Mouse (Mus musculus): ENCODE results near the gene Prdm8. TPM values are rescaled to one million over a fixed set of nuclear protein-coding genes. Genes with fewer than 3 reads are reported as not detected.

The Prdm8 gene
- polyA plus RNA-seq, 1 experiment from 2014 or later: 3.8 TPM

GRCm38 (mm10) chr5:98189181-98190180 is 22.5 kb downstream of the Prdm8 start:
- no peak for ATAC-seq (ENCODE audit: low read depth)
- H3K4me3 ChIP-seq: 0 out of 2 replicates have a peak overlapping the region, but pooled peaks have one; percentile 0

GRCm38 (mm10) chr5:98192295-98192983 is 25.4 kb downstream of the Prdm8 start:
- no peak for ATAC-seq (ENCODE audit: low read depth)
- H3K36me3 ChIP-seq: no peaks in the 10 kb centered on the region
- no peaks in the 10 kb centered on the region for H3K9me3 ChIP-seq
- H3K27me3 ChIP-seq: peaks cover 67% of the 10 kb centered on the region
- H3K27ac ChIP-seq (replicated peaks): no peak overlapping the region
- no peak overlapping the region for H3K9ac ChIP-seq
- H3K4me2 ChIP-seq: no peak overlapping the region
- H3K4me3 ChIP-seq: no peak overlapping the region
- H3K4me1 ChIP-seq (replicated peaks): peaks cover 12% of the 10 kb centered on the region
- WGBS: 28% methylated on average over 4 of the region's 4 CpGs

More at GRCm38 (mm10) chr5:98189181-98190180, 22.5 kb downstream of the Prdm8 start:
- no peaks in the 10 kb centered on the region for H3K36me3 ChIP-seq
- H3K9me3 ChIP-seq: no peaks in the 10 kb centered on the region
- H3K4me1 ChIP-seq (replicated peaks): peaks cover 33% of the 10 kb centered on the region
- 1% methylated on average over 31 of the region's 31 CpGs for WGBS
- no peak overlapping the region; the same call in 1 of the 2 replicates for H3K9ac ChIP-seq
- H3K4me2 ChIP-seq: peak overlapping the region; percentile 30
- peaks cover 81% of the 10 kb centered on the region for H3K27me3 ChIP-seq
- no peak overlapping the region for H3K27ac ChIP-seq (replicated peaks)

GRCm38 (mm10) chr5:98194959-98195358 is 28.0 kb downstream of the Prdm8 start:
- ATAC-seq (ENCODE audit: low read depth): no peak
- peaks cover 47% of the 10 kb centered on the region for H3K27me3 ChIP-seq
- no peaks in the 10 kb centered on the region for H3K9me3 ChIP-seq
- no peaks in the 10 kb centered on the region for H3K36me3 ChIP-seq
- H3K4me2 ChIP-seq: no peak overlapping the region
- no peak overlapping the region for H3K27ac ChIP-seq (replicated peaks)
- no peaks in the 10 kb centered on the region for H3K4me1 ChIP-seq (replicated peaks)
- 91% methylated on average over 1 of the region's 1 CpGs for WGBS
- H3K4me3 ChIP-seq: no peak overlapping the region
- H3K9ac ChIP-seq: no peak overlapping the region

DNA sequence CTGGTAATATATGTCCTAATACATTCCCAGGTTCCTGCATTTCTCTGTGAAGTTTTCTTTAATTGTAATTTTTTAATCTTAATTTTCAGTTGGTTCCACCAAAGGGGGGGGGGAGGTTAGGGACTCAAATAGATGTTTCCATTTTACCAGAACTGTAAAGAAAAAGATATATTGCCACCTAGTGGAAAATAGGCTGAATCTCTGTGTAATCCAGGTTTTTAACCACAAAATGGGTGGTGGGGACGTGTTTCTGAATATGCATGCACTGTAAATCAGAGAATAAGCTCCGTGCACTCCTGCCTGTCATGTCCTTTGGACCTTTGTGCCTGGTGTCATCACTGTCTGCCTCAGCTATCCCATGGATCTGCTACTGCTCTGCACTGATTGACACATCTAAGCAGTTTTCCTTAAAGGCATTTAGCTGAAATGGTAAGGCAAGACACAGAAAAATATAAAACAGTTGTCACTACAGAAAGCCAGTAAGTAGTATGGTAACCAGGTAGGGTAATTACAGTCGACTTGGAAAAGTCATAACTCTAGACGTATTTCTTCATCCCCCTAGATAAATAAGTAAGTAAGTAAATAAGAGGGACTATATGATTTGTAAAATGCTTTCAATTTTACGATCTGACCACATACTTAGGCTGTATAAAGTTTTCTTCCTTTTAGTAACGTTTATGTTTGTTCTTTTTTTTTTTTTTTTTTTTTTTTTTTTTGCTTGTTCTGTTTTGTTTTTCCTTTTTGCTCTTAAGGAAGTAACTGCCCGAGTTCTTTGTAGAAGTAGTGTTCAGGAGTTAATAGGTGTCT is 31.6 kb downstream of the Prdm8 start:
- 56% methylated on average over 7 of the region's 7 CpGs for WGBS
- Histone ChIP-seq H3K27me3 (peaks cover 14% of the 10 kb centered on the region), H3K36me3 (no peaks in the 10 kb centered on the region), H3K4me1 (replicated peaks) (no peaks in the 10 kb centered on the region), H3K9ac (no peak overlapping the region), H3K4me3 (no peak overlapping the region), H3K27ac (replicated peaks) (no peak overlapping the region), H3K4me2 (no peak overlapping the region), H3K9me3 (no peaks in the 10 kb centered on the region)
- ATAC-seq (ENCODE audit: low read depth): no peak; the same call in 1 of the 2 replicates

- H3K4me2 ChIP-seq: no peak overlapping the region
- no peak for ATAC-seq (ENCODE audit: low read depth)
- H3K27ac ChIP-seq (replicated peaks): no peak overlapping the region
- 54% methylated on average over 7 of the region's 7 CpGs for WGBS
- no peak overlapping the region for H3K9ac ChIP-seq
- H3K27me3 ChIP-seq: peaks cover 8% of the 10 kb centered on the region
- H3K36me3 ChIP-seq: no peaks in the 10 kb centered on the region
- H3K9me3 ChIP-seq: no peaks in the 10 kb centered on the region
- H3K4me3 ChIP-seq: no peak overlapping the region
- H3K4me1 ChIP-seq (replicated peaks): no peaks in the 10 kb centered on the region
Observed at GRCm38 (mm10) chr5:98199219-98199552, 32.2 kb downstream of the Prdm8 start.

DNA sequence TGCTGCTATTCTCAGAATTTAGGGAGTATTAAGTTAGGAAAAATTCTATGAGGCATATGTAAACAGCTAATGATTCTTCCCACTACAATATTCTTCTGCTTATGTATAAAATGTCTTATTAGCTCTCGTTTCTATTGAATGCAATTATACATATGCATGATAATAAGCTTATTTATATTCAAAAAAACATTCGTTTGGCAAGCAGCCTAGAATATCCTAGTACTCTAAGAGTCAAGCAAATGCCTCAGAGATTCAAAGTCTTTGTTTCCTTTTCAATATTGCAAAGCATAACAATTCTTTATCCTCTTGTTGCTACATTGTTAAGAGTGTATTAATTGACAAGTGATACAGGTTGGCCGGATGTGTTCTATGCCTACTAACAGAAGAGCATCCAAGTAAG is 34.6 kb downstream of the Prdm8 start:
- H3K9me3 ChIP-seq: no peaks in the 10 kb centered on the region
- H3K36me3 ChIP-seq: no peaks in the 10 kb centered on the region
- H3K4me2 ChIP-seq: no peak overlapping the region
- H3K4me1 ChIP-seq (replicated peaks): no peaks in the 10 kb centered on the region
- peaks cover 5% of the 10 kb centered on the region for H3K27me3 ChIP-seq
- no peak overlapping the region for H3K9ac ChIP-seq
- WGBS: 69% methylated on average over 3 of the region's 3 CpGs
- H3K4me3 ChIP-seq: no peak overlapping the region
- no peak for ATAC-seq (ENCODE audit: low read depth)
- H3K27ac ChIP-seq (replicated peaks): no peak overlapping the region

GRCm38 (mm10) chr5:98202996-98203395 is 36.0 kb downstream of the Prdm8 start:
- no peaks in the 10 kb centered on the region for H3K9me3 ChIP-seq
- no peaks in the 10 kb centered on the region for H3K36me3 ChIP-seq
- H3K4me3 ChIP-seq: no peak overlapping the region
- no peak overlapping the region for H3K27ac ChIP-seq (replicated peaks)
- peaks cover 5% of the 10 kb centered on the region; the same call in 1 of the 2 replicates for H3K27me3 ChIP-seq
- 76% methylated on average over 4 of the region's 4 CpGs for WGBS
- H3K4me2 ChIP-seq: no peak overlapping the region
- no peak overlapping the region for H3K9ac ChIP-seq
- no peaks in the 10 kb centered on the region for H3K4me1 ChIP-seq (replicated peaks)
- no peak for ATAC-seq (ENCODE audit: low read depth)

DNA sequence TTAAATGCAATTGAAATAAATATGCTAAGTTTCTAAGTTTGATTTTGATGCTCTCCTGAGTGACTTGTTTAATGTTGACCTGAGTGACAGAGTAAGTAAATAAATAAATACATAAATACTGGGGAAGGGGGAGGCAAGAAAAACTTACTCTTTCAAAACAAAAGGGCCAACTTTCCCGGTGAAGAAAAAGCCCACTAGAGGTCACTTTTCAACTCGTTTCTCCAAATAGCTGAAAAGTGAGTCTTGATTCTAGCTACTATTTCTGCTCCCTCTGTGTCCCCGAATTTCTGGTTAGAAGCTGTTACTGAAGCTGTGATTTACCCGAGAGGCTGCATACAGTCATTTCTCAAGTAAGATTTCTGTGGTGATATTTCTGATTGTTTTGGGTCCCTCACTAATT is 45.5 kb downstream of the Prdm8 start:
- H3K4me1 ChIP-seq (replicated peaks): no peaks in the 10 kb centered on the region
- no peak overlapping the region for H3K4me3 ChIP-seq
- H3K27me3 ChIP-seq: no peaks in the 10 kb centered on the region
- no peak overlapping the region for H3K9ac ChIP-seq
- no peak for ATAC-seq (ENCODE audit: low read depth)
- H3K36me3 ChIP-seq: no peaks in the 10 kb centered on the region
- no peaks in the 10 kb centered on the region for H3K9me3 ChIP-seq
- 71% methylated on average over 4 of the region's 4 CpGs for WGBS
- H3K27ac ChIP-seq (replicated peaks): no peak overlapping the region
- no peak overlapping the region for H3K4me2 ChIP-seq

DNA sequence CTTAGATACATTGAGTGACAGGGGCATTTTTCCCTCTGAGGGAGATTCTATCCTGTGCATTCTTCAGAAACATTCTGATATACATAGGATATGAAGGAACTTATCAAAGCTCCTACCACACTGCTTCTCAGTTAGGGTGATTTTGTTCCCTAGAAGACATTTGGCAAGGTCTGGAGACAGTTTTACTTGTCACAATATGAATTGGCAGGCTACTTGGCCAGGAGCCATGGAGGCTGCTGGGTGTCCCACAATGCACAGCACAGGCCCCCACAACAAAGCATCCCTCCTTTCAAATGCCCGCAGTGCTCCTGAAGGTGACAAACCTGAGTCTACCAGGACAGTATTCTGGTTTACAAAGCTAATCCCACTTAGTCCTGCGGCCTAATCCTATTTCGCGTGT is 55.0 kb downstream of the Prdm8 start:
- Histone ChIP-seq H3K27me3 (no peaks in the 10 kb centered on the region), H3K9me3 (no peaks in the 10 kb centered on the region), H3K4me1 (replicated peaks) (no peaks in the 10 kb centered on the region), H3K9ac (no peak overlapping the region), H3K4me3 (no peak overlapping the region), H3K4me2 (no peak overlapping the region), H3K36me3 (no peaks in the 10 kb centered on the region), H3K27ac (replicated peaks) (no peak overlapping the region)
- no peak for ATAC-seq (ENCODE audit: low read depth)
- WGBS: 79% methylated on average over 4 of the region's 4 CpGs

DNA sequence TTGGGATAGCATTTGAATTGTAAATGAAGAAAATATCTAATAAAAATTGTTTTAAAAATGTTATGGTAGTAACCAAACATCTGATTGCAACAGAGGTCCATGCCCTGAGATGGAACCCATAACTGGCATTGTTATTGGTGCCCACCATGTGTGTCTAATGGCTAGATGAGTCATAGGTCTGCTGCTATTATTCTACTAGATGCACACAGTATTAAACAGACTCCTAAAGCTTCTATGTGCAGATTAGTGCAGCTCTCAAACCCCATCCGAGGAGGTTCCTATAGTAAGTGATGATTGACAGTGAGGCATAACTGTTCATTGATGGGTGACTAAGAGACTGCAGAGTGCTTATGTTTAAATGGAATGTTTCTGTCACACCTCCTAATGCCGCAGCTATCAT is 59.7 kb downstream of the Prdm8 start:
- no peaks in the 10 kb centered on the region for H3K4me1 ChIP-seq (replicated peaks)
- no peak for ATAC-seq (ENCODE audit: low read depth)
- no peaks in the 10 kb centered on the region; the same call in 1 of the 2 replicates for H3K27me3 ChIP-seq
- H3K9ac ChIP-seq: no peak overlapping the region
- H3K27ac ChIP-seq (replicated peaks): no peak overlapping the region
- H3K4me2 ChIP-seq: no peak overlapping the region
- no peaks in the 10 kb centered on the region for H3K36me3 ChIP-seq
- no peaks in the 10 kb centered on the region for H3K9me3 ChIP-seq
- 89% methylated on average over 2 of the region's 2 CpGs for WGBS
- no peak overlapping the region for H3K4me3 ChIP-seq

GRCm38 (mm10) chr5:98229456-98229855 is 62.5 kb downstream of the Prdm8 start:
- Histone ChIP-seq H3K4me2 (no peak overlapping the region), H3K27me3 (no peaks in the 10 kb centered on the region; the same call in 1 of the 2 replicates), H3K4me1 (replicated peaks) (no peaks in the 10 kb centered on the region), H3K4me3 (no peak overlapping the region), H3K9me3 (no peaks in the 10 kb centered on the region), H3K36me3 (no peaks in the 10 kb centered on the region), H3K9ac (no peak overlapping the region), H3K27ac (replicated peaks) (no peak overlapping the region)
- no peak for ATAC-seq (ENCODE audit: low read depth)
- WGBS: 80% methylated on average over 6 of the region's 6 CpGs

DNA sequence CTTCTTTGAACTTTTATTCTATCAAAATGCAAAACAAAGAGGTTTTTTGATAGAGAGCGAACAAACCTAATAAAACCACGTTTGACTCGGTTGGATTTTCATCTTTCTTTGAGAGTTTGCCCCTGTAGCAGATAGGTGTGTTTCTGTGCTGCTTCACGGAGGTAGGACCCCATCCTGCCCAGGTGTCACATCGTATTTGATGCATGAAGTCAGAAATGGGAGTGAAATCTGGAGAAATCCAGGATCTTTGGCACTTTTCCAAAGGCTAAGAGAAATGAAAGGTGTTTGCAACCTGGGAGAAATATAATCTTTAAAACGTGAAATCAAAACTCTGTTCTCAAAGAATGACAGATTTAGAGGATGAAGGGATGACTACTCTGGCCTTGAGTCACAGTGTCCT is 71.5 kb downstream of the Prdm8 start:
- WGBS: 85% methylated on average over 6 of the region's 6 CpGs
- no peak overlapping the region for H3K27ac ChIP-seq (replicated peaks)

More for the DNA sequence above, 71.5 kb downstream of the Prdm8 start:
- H3K36me3 ChIP-seq: no peaks in the 10 kb centered on the region
- no peaks in the 10 kb centered on the region for H3K4me1 ChIP-seq (replicated peaks)
- H3K4me3 ChIP-seq: no peak overlapping the region
- H3K4me2 ChIP-seq: no peak overlapping the region
- H3K9me3 ChIP-seq: no peaks in the 10 kb centered on the region
- no peak overlapping the region for H3K9ac ChIP-seq
- no peak for ATAC-seq (ENCODE audit: low read depth)
- H3K27me3 ChIP-seq: no peaks in the 10 kb centered on the region

Measured in neural tube, embryonic 13.5 days (tissue).